Mouse (Mus musculus): ENCODE measurements around the gene Scarf1. TPM values are rescaled to one million over a fixed set of nuclear protein-coding genes. Genes with fewer than 3 reads are reported as not detected.
"Not testable (repeated sequence)": the region's sequence is repeated elsewhere in the genome, so short reads cannot be mapped to it uniquely, and the experiment has no call there.

Gene Scarf1
- total and polyA plus RNA-seq, 2 experiments, result 5.8 to 16.9 TPM

DNA sequence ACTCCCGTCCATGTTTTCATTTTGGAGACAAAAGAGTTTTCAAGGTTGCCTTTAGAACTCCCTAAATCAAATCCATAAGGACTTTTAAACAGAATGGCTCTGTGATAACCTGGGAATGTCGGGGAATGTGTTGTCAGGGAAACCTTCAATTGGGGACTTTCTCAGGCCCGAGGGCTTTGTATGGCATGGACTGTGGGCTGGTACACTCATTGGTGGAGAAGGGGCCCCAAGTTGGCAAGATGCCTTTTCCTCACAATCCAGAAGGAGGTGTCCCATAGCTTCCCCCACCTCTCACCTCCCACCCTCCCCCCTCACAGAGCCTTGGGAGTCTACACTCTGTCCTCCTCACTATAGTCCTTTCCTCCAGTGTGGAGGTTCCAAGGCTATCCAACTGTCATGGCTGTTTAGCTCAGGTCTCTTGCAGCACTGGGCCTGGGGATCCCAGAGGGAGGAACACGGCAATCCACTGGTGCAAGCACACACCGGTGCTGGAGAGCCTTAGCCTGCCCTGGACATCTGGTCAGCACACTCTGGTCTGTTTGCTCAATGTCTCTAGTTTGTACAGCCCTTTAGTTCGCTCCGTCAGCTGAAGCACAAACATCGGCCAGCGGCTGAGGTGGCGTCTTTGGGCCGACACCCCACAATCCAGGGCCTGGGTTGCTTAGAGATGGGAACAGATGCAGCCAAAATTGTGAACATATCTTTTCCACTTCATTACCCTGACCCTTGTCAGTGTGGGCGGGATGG, 37.0 kb downstream of the Scarf1 start:
- no peak overlapping the region for H3K9ac ChIP-seq (ENCODE audit: low read depth, low read length)
- no peaks in the 10 kb centered on the region for H3K27me3 ChIP-seq (ENCODE audit: control insufficient read depth, insufficient read depth, low read length)
- H3K4me1 ChIP-seq (ENCODE audit: control insufficient read depth, insufficient read depth, low read length), result no peaks in the 10 kb centered on the region
- H3K36me3 ChIP-seq (ENCODE audit: control insufficient read depth, insufficient read depth, low read length), result peaks cover 1% of the 10 kb centered on the region; the same call in 1 of the 2 replicates
- no peak for TF ChIP-seq CTCF (IDR thresholded peaks at IDR 0.05; ENCODE audit: low read depth, low read length)
- no peak for TF ChIP-seq POLR2A (IDR thresholded peaks at IDR 0.05; ENCODE audit: extremely low read depth, insufficient read depth, low read length)
- H3K27ac ChIP-seq (replicated peaks; ENCODE audit: insufficient read depth, low read depth, low read length), result no peak overlapping the region
- 65% methylated on average over 12 of the region's 12 CpGs for WGBS
- DNase-seq (ENCODE audit: extremely low read depth, low read depth, low spot score), result no peak
- no peak overlapping the region for H3K4me3 ChIP-seq (ENCODE audit: insufficient read depth, low read depth, low read length)
- H3K79me2 ChIP-seq (ENCODE audit: control insufficient read depth, insufficient read depth, low read length), result no peaks in the 10 kb centered on the region

DNA sequence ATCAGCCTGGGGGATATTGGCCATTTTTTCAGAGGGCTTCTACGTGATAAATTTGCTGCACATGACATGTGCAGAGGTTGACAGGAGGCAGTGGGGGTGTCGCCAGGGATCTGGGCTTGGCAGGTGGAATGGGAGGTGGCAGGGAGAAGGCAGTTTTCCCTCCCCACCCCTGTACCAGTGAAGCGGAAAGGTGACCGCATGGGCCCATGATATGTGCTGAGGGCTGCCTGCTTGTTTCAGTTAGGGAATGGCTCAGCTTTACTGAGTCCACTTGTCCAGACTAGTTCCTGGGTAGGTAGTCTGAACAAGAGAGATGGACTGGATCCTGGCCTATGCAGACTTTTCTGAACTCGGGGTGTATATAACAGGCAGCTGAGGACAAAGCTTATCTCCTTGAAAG, 38.0 kb downstream of the Scarf1 start:
- no peaks in the 10 kb centered on the region for H3K27me3 ChIP-seq (ENCODE audit: control insufficient read depth, insufficient read depth, low read length)

DNA sequence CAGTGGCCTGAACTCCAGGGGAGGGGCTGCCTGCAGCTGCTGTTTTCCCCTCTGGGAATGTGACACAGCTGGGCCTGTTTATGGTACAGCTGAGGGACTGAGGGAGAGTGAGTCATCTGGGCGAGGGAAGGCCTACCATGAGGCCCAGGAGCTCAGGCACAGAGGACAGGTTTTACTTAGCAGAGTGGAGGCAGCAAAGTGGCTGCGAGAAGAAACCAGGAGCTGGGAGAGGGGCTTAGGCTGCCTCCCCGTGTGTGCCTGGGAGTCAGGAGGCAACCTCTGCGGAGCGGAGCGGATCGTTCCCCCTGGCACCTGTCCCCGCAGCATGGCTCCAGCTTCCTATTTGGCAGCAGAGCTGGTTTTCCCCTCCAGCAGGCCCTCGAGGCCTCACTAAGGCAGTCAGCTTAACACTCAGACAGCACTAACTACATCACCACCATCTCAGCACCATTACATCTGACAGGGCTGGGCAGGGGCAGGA, 38.7 kb downstream of the Scarf1 start:
- no peaks in the 10 kb centered on the region for H3K27me3 ChIP-seq (ENCODE audit: control insufficient read depth, insufficient read depth, low read length)
- no peaks in the 10 kb centered on the region for H3K79me2 ChIP-seq (ENCODE audit: control insufficient read depth, insufficient read depth, low read length)
- H3K36me3 ChIP-seq (ENCODE audit: control insufficient read depth, insufficient read depth, low read length), result no peaks in the 10 kb centered on the region
- WGBS, result 86% methylated on average over 9 of the region's 9 CpGs
- no peak overlapping the region for H3K4me3 ChIP-seq (ENCODE audit: insufficient read depth, low read depth, low read length)
- H3K27ac ChIP-seq (replicated peaks; ENCODE audit: insufficient read depth, low read depth, low read length), result no peak overlapping the region
- H3K4me1 ChIP-seq (ENCODE audit: control insufficient read depth, insufficient read depth, low read length), result no peaks in the 10 kb centered on the region
- DNase-seq (ENCODE audit: extremely low read depth, low read depth, low spot score), result no peak
- TF ChIP-seq CTCF (IDR thresholded peaks at IDR 0.05; ENCODE audit: low read depth, low read length) (no peak), POLR2A (IDR thresholded peaks at IDR 0.05; ENCODE audit: extremely low read depth, insufficient read depth, low read length) (no peak)
- no peak overlapping the region for H3K9ac ChIP-seq (ENCODE audit: low read depth, low read length)

More for the DNA sequence above, 38.0 kb downstream of the Scarf1 start:
- no peaks in the 10 kb centered on the region for H3K4me1 ChIP-seq (ENCODE audit: control insufficient read depth, insufficient read depth, low read length)
- no peak for DNase-seq (ENCODE audit: extremely low read depth, low read depth, low spot score)
- WGBS, result 91% methylated on average over 5 of the region's 5 CpGs
- H3K27ac ChIP-seq (replicated peaks; ENCODE audit: insufficient read depth, low read depth, low read length), result no peak overlapping the region
- no peaks in the 10 kb centered on the region for H3K36me3 ChIP-seq (ENCODE audit: control insufficient read depth, insufficient read depth, low read length)
- no peak overlapping the region for H3K9ac ChIP-seq (ENCODE audit: low read depth, low read length)
- TF ChIP-seq POLR2A (IDR thresholded peaks at IDR 0.05; ENCODE audit: extremely low read depth, insufficient read depth, low read length) (no peak), CTCF (IDR thresholded peaks at IDR 0.05; ENCODE audit: low read depth, low read length) (no peak)
- H3K79me2 ChIP-seq (ENCODE audit: control insufficient read depth, insufficient read depth, low read length), result no peaks in the 10 kb centered on the region
- H3K4me3 ChIP-seq (ENCODE audit: insufficient read depth, low read depth, low read length), result no peak overlapping the region

- Histone ChIP-seq H3K79me2 (ENCODE audit: control insufficient read depth, insufficient read depth, low read length) (no peaks in the 10 kb centered on the region), H3K9ac (ENCODE audit: low read depth, low read length) (no peak overlapping the region), H3K4me3 (ENCODE audit: insufficient read depth, low read depth, low read length) (no peak overlapping the region), H3K4me1 (ENCODE audit: control insufficient read depth, insufficient read depth, low read length) (no peaks in the 10 kb centered on the region), H3K27me3 (ENCODE audit: control insufficient read depth, insufficient read depth, low read length) (no peaks in the 10 kb centered on the region), H3K36me3 (ENCODE audit: control insufficient read depth, insufficient read depth, low read length) (no peaks in the 10 kb centered on the region), H3K27ac (replicated peaks; ENCODE audit: insufficient read depth, low read depth, low read length) (no peak overlapping the region)
- WGBS, result 84% methylated on average over 7 of the region's 7 CpGs
- no peak for DNase-seq (ENCODE audit: extremely low read depth, low read depth, low spot score)
- TF ChIP-seq CTCF (IDR thresholded peaks at IDR 0.05; ENCODE audit: low read depth, low read length) (no peak), POLR2A (IDR thresholded peaks at IDR 0.05; ENCODE audit: extremely low read depth, insufficient read depth, low read length) (no peak)
Observed at GRCm38 (mm10) chr11:75552906-75553482, 39.7 kb downstream of the Scarf1 start.

DNA sequence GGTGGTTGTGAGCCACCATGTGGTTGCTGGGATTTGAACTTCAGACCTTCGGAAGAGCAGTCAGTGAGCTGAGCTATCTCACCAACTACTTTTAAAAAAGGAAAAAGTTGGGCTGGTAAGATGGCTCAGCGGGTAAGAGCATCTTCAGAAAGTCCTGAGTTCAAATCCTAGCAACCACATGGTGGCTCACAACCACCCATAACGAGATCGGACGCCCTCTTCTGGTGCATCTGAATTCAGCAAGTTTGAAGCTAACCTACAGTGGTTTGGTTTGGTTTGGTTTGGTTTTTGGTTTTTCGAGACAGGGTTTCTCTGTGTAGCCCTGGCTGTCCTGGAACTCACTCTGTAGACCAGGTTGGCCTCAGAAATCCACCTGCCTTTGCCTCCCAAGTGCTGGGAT, 42.7 kb downstream of the Scarf1 start:
- DNase-seq (ENCODE audit: extremely low read depth, low read depth, low spot score); H3K27me3 ChIP-seq (ENCODE audit: control insufficient read depth, insufficient read depth, low read length); H3K9ac ChIP-seq (ENCODE audit: low read depth, low read length); H3K27ac ChIP-seq (replicated peaks; ENCODE audit: insufficient read depth, low read depth, low read length); H3K79me2 ChIP-seq (ENCODE audit: control insufficient read depth, insufficient read depth, low read length); H3K36me3 ChIP-seq (ENCODE audit: control insufficient read depth, insufficient read depth, low read length); H3K4me3 ChIP-seq (ENCODE audit: insufficient read depth, low read depth, low read length); H3K4me1 ChIP-seq (ENCODE audit: control insufficient read depth, insufficient read depth, low read length): not testable (repeated sequence)
- WGBS, result 95% methylated on average over 6 of the region's 6 CpGs

DNA sequence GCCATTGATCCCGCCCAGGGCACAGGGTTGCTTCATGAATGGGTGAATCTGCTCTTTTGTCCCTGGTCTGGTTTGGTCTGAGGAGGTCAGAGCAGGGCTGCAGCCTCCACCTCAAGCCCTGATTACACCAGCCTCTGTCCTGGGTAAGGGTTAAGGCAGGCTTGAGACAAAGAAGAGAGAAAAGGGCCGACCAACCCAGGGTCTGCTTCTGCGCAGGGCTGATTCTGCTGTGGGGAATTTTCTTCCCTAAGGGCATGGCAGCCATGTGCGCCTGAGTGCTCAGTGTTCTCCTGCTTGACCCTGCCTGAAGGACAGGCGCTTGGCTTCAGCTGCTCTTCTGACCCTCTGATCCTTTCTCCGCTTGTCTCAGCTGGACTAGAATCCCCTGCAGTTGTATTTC, 43.8 kb downstream of the Scarf1 start:
- no peaks in the 10 kb centered on the region for H3K4me1 ChIP-seq (ENCODE audit: control insufficient read depth, insufficient read depth, low read length)
- TF ChIP-seq CTCF (IDR thresholded peaks at IDR 0.05; ENCODE audit: low read depth, low read length) (no peak), POLR2A (IDR thresholded peaks at IDR 0.05; ENCODE audit: extremely low read depth, insufficient read depth, low read length) (no peak)
- no peaks in the 10 kb centered on the region for H3K36me3 ChIP-seq (ENCODE audit: control insufficient read depth, insufficient read depth, low read length)
- 99% methylated on average over 6 of the region's 6 CpGs for WGBS
- DNase-seq (ENCODE audit: extremely low read depth, low read depth, low spot score), result no peak
- no peaks in the 10 kb centered on the region for H3K27me3 ChIP-seq (ENCODE audit: control insufficient read depth, insufficient read depth, low read length)
- H3K79me2 ChIP-seq (ENCODE audit: control insufficient read depth, insufficient read depth, low read length), result no peaks in the 10 kb centered on the region
- no peak overlapping the region for H3K9ac ChIP-seq (ENCODE audit: low read depth, low read length)
- no peak overlapping the region for H3K4me3 ChIP-seq (ENCODE audit: insufficient read depth, low read depth, low read length)
- H3K27ac ChIP-seq (replicated peaks; ENCODE audit: insufficient read depth, low read depth, low read length), result no peak overlapping the region
